Mouse (Mus musculus) B cell, adult 67 days (primary cell): Measurements from ENCODE around the gene Lce3d. TPM values are rescaled to one million over a fixed set of nuclear protein-coding genes. Genes with fewer than 3 reads are reported as not detected.

Source experiments
- total RNA-seq, 2 experiments: library from RNA; stranded (reverse); gene quantifications; 4 replicates each; pipeline ENCODE4 v1.2.4; 2023

Lce3d gene
- total RNA-seq, result not detected

GRCm38 (mm10) chr3:92957090-92957489, at the start of gene Lce3d:
TSS of gene Lce3d (plus strand) at chr3:92957390.

GRCm38 (mm10) chr3:92926130-92926529, 31.1 kb upstream of the Lce3d start, which contains the start of gene Lce3a:
TSS of gene Lce3a (minus strand) at chr3:92926230.

GRCm38 (mm10) chr3:92932679-92933078, 24.5 kb upstream of the Lce3d start, which contains the start of gene Lce3b:
TSS of gene Lce3b (plus strand) at chr3:92932979.

GRCm38 (mm10) chr3:92944186-92944585, 13.0 kb upstream of the Lce3d start, which contains the start of gene Lce3c:
TSS of gene Lce3c (plus strand) at chr3:92944486.

GRCm38 (mm10) chr3:92966761-92967160, 9.6 kb downstream of the Lce3d start, which contains the start of gene Lce3e:
TSS of gene Lce3e (plus strand) at chr3:92967061.

GRCm38 (mm10) chr3:92991926-92992325, 34.7 kb downstream of the Lce3d start, which contains the start of gene Lce3f:
TSS of gene Lce3f (plus strand) at chr3:92992226.

Other genes with a start within 250 kb of the Lce3d start
- not detected for gene Lce1e, start 248.3 kb upstream of the Lce3d start, total RNA-seq
- gene Lce1f, start 237.0 kb upstream of the Lce3d start, total RNA-seq, result not detected
- not detected for gene Gm38119, start 218.3 kb upstream of the Lce3d start, total RNA-seq
- not detected for gene Lce1g, start 205.1 kb upstream of the Lce3d start, total RNA-seq
- gene Lce1h, start 192.3 kb upstream of the Lce3d start, total RNA-seq, result not detected
- not detected for gene Lce1i, start 178.5 kb upstream of the Lce3d start, total RNA-seq
- gene Lce1j, start 166.9 kb upstream of the Lce3d start, total RNA-seq, result not detected
- not detected for gene Lce1k, start 149.5 kb upstream of the Lce3d start, total RNA-seq
- gene Kprp, start 130.1 kb upstream of the Lce3d start, total RNA-seq, result not detected
- not detected for gene Lce1l, start 106.1 kb upstream of the Lce3d start, total RNA-seq
- gene 2310050C09Rik, start 87.2 kb upstream of the Lce3d start, total RNA-seq, result not detected
- gene Lce3a, start 31.2 kb upstream of the Lce3d start, total RNA-seq, result not detected
- gene Lce3b, start 24.4 kb upstream of the Lce3d start, total RNA-seq, result not detected
- not detected for gene Lce3c, start 12.9 kb upstream of the Lce3d start, total RNA-seq
- gene Lce3e, start 9.7 kb downstream of the Lce3d start, total RNA-seq, result not detected
- gene Lce3f, start 34.8 kb downstream of the Lce3d start, total RNA-seq, result not detected
- gene Crct1, start 58.3 kb downstream of the Lce3d start, total RNA-seq, result not detected
- gene Lce1m, start 61.7 kb downstream of the Lce3d start, total RNA-seq, result not detected
- not detected for gene Gm4858, start 111.4 kb downstream of the Lce3d start, total RNA-seq
- not detected for gene Crnn, start 187.4 kb downstream of the Lce3d start, total RNA-seq
- gene Flg2, start 239.9 kb downstream of the Lce3d start, total RNA-seq, result not detected